Mouse (Mus musculus) ES-E14 (cell line): Measurements from ENCODE around the gene Gin1. TPM values are rescaled to one million over a fixed set of nuclear protein-coding genes. Genes with fewer than 3 reads are reported as not detected.

Experiments used
- DNase-seq: peaks from one replicate; pipeline ENCODE4 v3.0.0-alpha.2; 2013; ENCODE audit warnings: low read depth, low spot score
- H3K27ac ChIP-seq: 2 replicates; pipeline ENCODE4 v1.5.1; 2012; ENCODE audit warnings: low read depth, mild to moderate bottlenecking, low read length, moderate library complexity, mixed read lengths; ENCODE audit not compliant: poor library complexity, insufficient read depth, severe bottlenecking
- H3K36me3 ChIP-seq: 2 replicates; pipeline ENCODE4 v1.6.1; 2012; ENCODE audit warnings: mild to moderate bottlenecking, low read length, moderate library complexity, mixed read lengths; ENCODE audit not compliant: control insufficient read depth, poor library complexity, insufficient read depth, severe bottlenecking
- H3K4me1 ChIP-seq, 2 experiments: fragments of 150-350 bp in 1 of 2; sonication (generic) in 1 of 2; 2 replicates each; pipeline ENCODE4 v1.6.1; 2012; ENCODE audit warnings: low read length in 2 of 2, mild to moderate bottlenecking in 1 of 2, mixed read lengths in 1 of 2; ENCODE audit not compliant: control insufficient read depth in 2 of 2, insufficient read depth in 2 of 2, poor library complexity in 1 of 2
- H3K4me3 ChIP-seq, 2 experiments: fragments of 150-350 bp in 1 of 2; sonication (generic) in 1 of 2; 2 replicates each; pipeline ENCODE4 v1.5.1; 2012; ENCODE audit warnings: low read length in 2 of 2, low read depth in 1 of 2, mild to moderate bottlenecking in 1 of 2, mixed read lengths in 1 of 2; ENCODE audit not compliant: insufficient read depth in 1 of 2, poor library complexity in 1 of 2, severe bottlenecking in 1 of 2
- H3K9ac ChIP-seq: 2 replicates; pipeline ENCODE4 v1.6.1; 2012; ENCODE audit warnings: low read depth, mild to moderate bottlenecking, low read length, mixed read lengths; ENCODE audit not compliant: poor library complexity, insufficient read depth, severe bottlenecking
- H3K9me3 ChIP-seq: fragments of 150-350 bp; sonication (generic); 2 replicates; pipeline ENCODE4 v1.6.1; 2012; ENCODE audit warnings: low read depth, mild to moderate bottlenecking, low read length; ENCODE audit not compliant: control insufficient read depth, insufficient read depth
- CHD2 ChIP-seq: IDR thresholded peaks from 2 replicates; pipeline ENCODE4 v1.6.1; 2014; ENCODE audit warnings: mild to moderate bottlenecking, low read depth, low read length, inconsistent platforms
- HCFC1 ChIP-seq: IDR thresholded peaks from 2 replicates; pipeline ENCODE4 v1.6.1; 2012; ENCODE audit warnings: low read length, inconsistent platforms, borderline replicate concordance; ENCODE audit not compliant: insufficient read depth
- MAFK ChIP-seq: IDR thresholded peaks from 2 replicates; pipeline ENCODE4 v1.6.1; 2014; ENCODE audit warnings: mild to moderate bottlenecking, low read depth, low read length, inconsistent platforms; ENCODE audit not compliant: insufficient read depth
- ZC3H11A ChIP-seq: IDR thresholded peaks from 2 replicates; pipeline ENCODE4 v1.6.1; 2012; ENCODE audit warnings: low read depth, mild to moderate bottlenecking, inconsistent platforms, low read length, borderline replicate concordance
- ZNF384 ChIP-seq: IDR thresholded peaks from 2 replicates; pipeline ENCODE4 v1.6.1; 2012; ENCODE audit warnings: low read depth, low read length, inconsistent platforms
- in situ Hi-C, 2 experiments: fragments of 600-800 bp; cut with MboI; formaldehyde crosslinking; loops; one replicate each; pipeline ENCODE4 v1.15.1; 2025; ENCODE audit warnings: low sequenced_read_pairs in 2 of 2, inconsistent platforms in 1 of 2; ENCODE audit not compliant: unreplicated experiment in 2 of 2
- total RNA-seq: library from RNA; depleted of rRNA; stranded (reverse); fragments of 300-350 nt; gene quantifications from 2 replicates; pipeline ENCODE4 v1.2.3, GENCODE M21; 2012

The Gin1 gene
- total RNA-seq, 1 experiment, result 8.6 TPM

GRCm38 (mm10) chr1:97809255-97809912 lies 39.4 kb downstream of the Gin1 start:
- no peak overlapping the region for H3K4me3 ChIP-seq
- DNase-seq, result no peak
- TF ChIP-seq ZC3H11A, result peak; percentile 26; the same call in 1 of the 2 replicates
- no peak for TF ChIP-seq MAFK
- H3K9me3 ChIP-seq, result no peaks in the 10 kb centered on the region
- H3K4me1 ChIP-seq, result no peaks in the 10 kb centered on the region
- no peak overlapping the region for H3K9ac ChIP-seq
- in situ Hi-C loops, result no loop called here
- H3K36me3 ChIP-seq, result no peaks in the 10 kb centered on the region
- H3K27ac ChIP-seq, result no peak overlapping the region

- DNase-seq, result no peak
- Histone ChIP-seq H3K4me3 (0 out of 4 replicates have a peak overlapping the region, but pooled peaks of 1 of the 2 experiments have one; percentile 19), H3K9me3 (no peaks in the 10 kb centered on the region), H3K4me1 (peaks cover 0 to 2% of the 10 kb centered on the region in 2 experiments; a peak in 1 of 4 replicates), H3K27ac (no peak overlapping the region), H3K36me3 (no peaks in the 10 kb centered on the region), H3K9ac (no peak overlapping the region)
- in situ Hi-C loops, result no loop called here
- no peak for TF ChIP-seq MAFK
- peak; percentile 74 for TF ChIP-seq ZNF384
Observed at GRCm38 (mm10) chr1:97821282-97821681, 51.3 kb downstream of the Gin1 start.

GRCm38 (mm10) chr1:97822203-97822602 lies 52.2 kb downstream of the Gin1 start:
- no peak for DNase-seq
- H3K4me3 ChIP-seq, result no peak overlapping the region
- no peaks in the 10 kb centered on the region for H3K36me3 ChIP-seq
- TF ChIP-seq ZNF384 (no peak), MAFK (no peak), CHD2 (no peak), ZC3H11A (no peak), HCFC1 (no peak)
- H3K9me3 ChIP-seq, result no peaks in the 10 kb centered on the region
- in situ Hi-C loops, result no loop called here
- no peak overlapping the region for H3K27ac ChIP-seq
- no peak overlapping the region for H3K9ac ChIP-seq
- H3K4me1 ChIP-seq, result peaks cover 0 to 2% of the 10 kb centered on the region in 2 experiments; a peak in 1 of 4 replicates

- Histone ChIP-seq H3K4me1 (peaks cover 0 to 2% of the 10 kb centered on the region in 2 experiments; a peak in 1 of 4 replicates), H3K27ac (no peak overlapping the region), H3K9ac (no peak overlapping the region), H3K4me3 (no peak overlapping the region), H3K36me3 (no peaks in the 10 kb centered on the region), H3K9me3 (no peaks in the 10 kb centered on the region)
- TF ChIP-seq CHD2, result no peak
- peak; percentile 79; the same call in 1 of the 2 replicates for TF ChIP-seq ZNF384
- TF ChIP-seq ZC3H11A, result no peak
- no peak for TF ChIP-seq MAFK
- TF ChIP-seq HCFC1, result no peak
- in situ Hi-C loops, result no loop called here
- DNase-seq, result no peak
Observed at GRCm38 (mm10) chr1:97822904-97823303, 52.9 kb downstream of the Gin1 start.

GRCm38 (mm10) chr1:97827566-97827965 lies 57.6 kb downstream of the Gin1 start:
- DNase-seq, result no peak
- Histone ChIP-seq H3K9me3 (no peaks in the 10 kb centered on the region), H3K4me3 (no peak overlapping the region), H3K36me3 (no peaks in the 10 kb centered on the region), H3K4me1 (no peaks in the 10 kb centered on the region), H3K27ac (no peak overlapping the region), H3K9ac (no peak overlapping the region)
- TF ChIP-seq MAFK, result no peak
- TF ChIP-seq ZNF384, result no peak
- TF ChIP-seq ZC3H11A, result no peak
- TF ChIP-seq HCFC1, result no peak
- no peak for TF ChIP-seq CHD2
- in situ Hi-C loops, result no loop called here
